Mouse (Mus musculus): Measurements from ENCODE around the gene Ccdc182.

DNA sequence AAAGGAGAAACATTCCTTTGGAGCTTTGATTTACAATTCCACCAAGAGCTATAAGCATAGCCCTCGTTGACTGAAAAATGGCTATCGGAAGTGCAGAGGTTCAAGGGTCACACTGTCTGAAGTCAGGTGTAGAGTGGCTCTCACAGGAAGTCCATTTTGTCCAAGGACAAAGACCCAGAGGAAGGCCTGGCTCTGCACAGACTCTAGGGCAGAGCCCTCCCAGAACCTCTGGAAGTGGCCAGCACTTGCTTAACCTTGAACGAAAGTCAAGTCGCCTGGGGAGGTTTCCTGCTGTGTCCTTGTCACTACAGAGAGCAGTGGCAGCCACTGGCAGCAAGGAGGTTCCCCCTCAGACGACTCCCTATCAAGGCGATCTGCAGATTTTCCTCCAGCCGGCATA lies 33.4 kb upstream of the Ccdc182 start:
- TF ChIP-seq CTCF (IDR thresholded peaks at IDR 0.05; ENCODE audit: low read depth, low read length) (no peak), POLR2A (IDR thresholded peaks at IDR 0.05; ENCODE audit: borderline replicate concordance, low read depth, low read length) (no peak)
